Mouse (Mus musculus): ENCODE measurements around the gene Olfr1349. TPM values are rescaled to one million over a fixed set of nuclear protein-coding genes. Genes with fewer than 3 reads are reported as not detected.
"Not testable (repeated sequence)": the region's sequence is repeated elsewhere in the genome, so short reads cannot be mapped to it uniquely, and the experiment has no call there.

Olfr1349 gene
- total RNA-seq (2021): not detected
- not detected in 2 replicates for polyA plus RNA-seq (2012; rRNA removed)
- long read RNA-seq: 0 reads

- no peak for DNase-seq
Observed at GRCm38 (mm10) chr7:6522850-6523249, at the start of gene Olfr1349. TSS of gene Olfr1349 (minus strand) at chr7:6522950.

- no peak for DNase-seq
Observed at GRCm38 (mm10) chr7:6564541-6564940, 41.8 kb upstream of the Olfr1349 start, which contains the start of gene Olfr1350. TSS of gene Olfr1350 (plus strand) at chr7:6564841.

- no peak for DNase-seq
Observed at GRCm38 (mm10) chr7:6526141-6526540, 3.4 kb upstream of the Olfr1349 start.

- DNase-seq: no peak
Observed at GRCm38 (mm10) chr7:6525001-6525400, 2.3 kb upstream of the Olfr1349 start.

- DNase-seq: no peak
Observed at GRCm38 (mm10) chr7:6521666-6522065, 1.1 kb downstream of the Olfr1349 start.

GRCm38 (mm10) chr7:6508648-6509047 is 14.1 kb downstream of the Olfr1349 start, which contains the start of gene Olfr1348:
TSS of gene Olfr1348 (minus strand) at chr7:6508748.
- no peak for DNase-seq

- no peak for DNase-seq
Observed at GRCm38 (mm10) chr7:6499655-6500054, 23.1 kb downstream of the Olfr1349 start, which contains the start of gene Olfr1347. TSS of gene Olfr1347 (minus strand) at chr7:6499755.

DNA sequence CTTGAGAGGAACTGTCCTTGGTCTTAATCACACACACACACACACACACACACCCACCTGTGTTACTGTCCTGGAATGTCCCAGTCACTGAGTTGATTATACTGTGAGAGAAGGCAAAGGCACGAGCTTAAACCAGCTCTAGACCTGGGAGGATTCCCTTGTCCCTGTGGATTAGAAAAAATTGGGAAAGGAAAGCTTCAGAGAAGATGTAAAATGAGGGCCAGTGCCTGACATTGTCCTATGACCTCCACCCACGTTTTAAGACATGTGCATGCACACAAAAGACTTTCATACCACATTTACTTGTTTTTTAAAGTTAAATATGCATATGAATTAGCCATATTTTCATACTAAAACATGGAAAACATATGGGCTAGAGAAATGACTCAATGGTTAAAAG is 35.9 kb downstream of the Olfr1349 start, which contains the start of gene Olfr5:
TSS of gene Olfr5 (minus strand) at position 101 of the 400 bp plus-strand sequence.
- DNase-seq: no peak

GRCm38 (mm10) chr7:6477633-6478032 is 45.1 kb downstream of the Olfr1349 start:
- DNase-seq: not testable (repeated sequence)

DNA sequence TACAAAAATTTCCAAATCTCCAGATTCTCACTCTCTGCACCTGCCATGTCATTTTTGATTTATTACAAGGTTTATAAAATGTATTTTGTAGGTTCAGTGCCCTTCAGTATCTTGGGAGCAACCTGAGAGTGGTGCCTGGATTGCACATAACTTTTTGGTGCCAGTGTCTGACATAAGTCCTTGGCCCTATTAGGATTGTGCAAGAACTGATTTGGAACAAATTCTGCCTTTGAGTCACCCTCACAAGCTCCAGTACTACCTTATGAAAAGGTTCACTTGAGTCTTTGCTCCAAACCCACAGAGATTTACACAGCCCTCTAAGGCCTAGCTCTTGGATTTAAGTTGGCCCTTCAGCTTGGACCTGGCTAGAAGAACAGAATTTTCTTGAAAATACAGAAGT is 55.8 kb downstream of the Olfr1349 start, which contains the start of gene Olfr1346:
TSS of gene Olfr1346 (plus strand) at position 151 of the 400 bp plus-strand sequence.
- peak; percentile 15 for DNase-seq

Other genes starting within 250 kb of the Olfr1349 start
- gene Zfp667, start 236.4 kb downstream of the Olfr1349 start, total RNA-seq (2021): 1 to 10 TPM; 6.5 to 6.6 TPM
- gene Zfp667, start 236.4 kb downstream of the Olfr1349 start, polyA plus RNA-seq (2012; rRNA removed): 0.37 and 0.45 TPM in 2 replicates
- 1 to 10 TPM; 2.5 to 3.5 TPM for gene Zfp583, start 191.7 kb downstream of the Olfr1349 start, total RNA-seq (2021)
- 0.52 and 1.5 TPM in 2 replicates for gene Zfp583, start 191.7 kb downstream of the Olfr1349 start, polyA plus RNA-seq (2012; rRNA removed)
- 1 to 10 TPM in 1 of 2 experiments, under 1 TPM in 1; 0.58 to 1.0 TPM for gene Gm3854, start 179.2 kb downstream of the Olfr1349 start, total RNA-seq (2021)
- 0.06 TPM in 1 of 2 replicates, not detected in the other for gene Gm3854, start 179.2 kb downstream of the Olfr1349 start, polyA plus RNA-seq (2012; rRNA removed)
- 1 to 10 TPM; 1.9 to 3.0 TPM for gene Zfp78, start 159.7 kb downstream of the Olfr1349 start, total RNA-seq (2021)
- gene Zfp78, start 159.7 kb downstream of the Olfr1349 start, polyA plus RNA-seq (2012; rRNA removed): 0.02 and 0.20 TPM in 2 replicates
- 1 to 10 TPM; 1.4 to 2.5 TPM for gene Zfp28, start 139.7 kb downstream of the Olfr1349 start, total RNA-seq (2021)
- gene Zfp28, start 139.7 kb downstream of the Olfr1349 start, polyA plus RNA-seq (2012; rRNA removed): 1.1 and 1.3 TPM in 2 replicates
- gene Smim17, start 124.2 kb downstream of the Olfr1349 start, total RNA-seq (2021): under 1 TPM; 0.37 to 0.97 TPM
- 0.03 TPM in 2 replicates for gene Smim17, start 124.2 kb downstream of the Olfr1349 start, polyA plus RNA-seq (2012; rRNA removed)
- not detected for gene Gm20715, start 112.7 kb downstream of the Olfr1349 start, total RNA-seq (2021)
- not detected in 2 replicates for gene Gm20715, start 112.7 kb downstream of the Olfr1349 start, polyA plus RNA-seq (2012; rRNA removed)
- not detected for gene Olfr1344, start 84.3 kb downstream of the Olfr1349 start, total RNA-seq (2021)
- gene Olfr1344, start 84.3 kb downstream of the Olfr1349 start, polyA plus RNA-seq (2012; rRNA removed): 0.34 and 0.76 TPM in 2 replicates
- not detected for gene Olfr1336, start 66.8 kb downstream of the Olfr1349 start, total RNA-seq (2021)
- gene Olfr1336, start 66.8 kb downstream of the Olfr1349 start, polyA plus RNA-seq (2012; rRNA removed): not detected in 2 replicates
- not detected for gene Olfr1346, start 55.8 kb downstream of the Olfr1349 start, total RNA-seq (2021)
- not detected in 2 replicates for gene Olfr1346, start 55.8 kb downstream of the Olfr1349 start, polyA plus RNA-seq (2012; rRNA removed)
- not detected for gene Olfr5, start 36.0 kb downstream of the Olfr1349 start, total RNA-seq (2021)
- gene Olfr5, start 36.0 kb downstream of the Olfr1349 start, polyA plus RNA-seq (2012; rRNA removed): not detected in 2 replicates
- gene Olfr1347, start 23.2 kb downstream of the Olfr1349 start, total RNA-seq (2021): not detected
- not detected in 2 replicates for gene Olfr1347, start 23.2 kb downstream of the Olfr1349 start, polyA plus RNA-seq (2012; rRNA removed)
- not detected for gene Olfr1348, start 14.2 kb downstream of the Olfr1349 start, total RNA-seq (2021)
- gene Olfr1348, start 14.2 kb downstream of the Olfr1349 start, polyA plus RNA-seq (2012; rRNA removed): not detected in 2 replicates
- gene Olfr1350, start 41.9 kb upstream of the Olfr1349 start, total RNA-seq (2021): not detected
- gene Olfr1350, start 41.9 kb upstream of the Olfr1349 start, polyA plus RNA-seq (2012; rRNA removed): not detected in 2 replicates
- 1 to 10 TPM; 3.2 to 4.3 TPM for gene Zim1, start 173.5 kb upstream of the Olfr1349 start, total RNA-seq (2021)
- 0.29 and 0.36 TPM in 2 replicates for gene Zim1, start 173.5 kb upstream of the Olfr1349 start, polyA plus RNA-seq (2012; rRNA removed)
- 10 to 100 TPM; 41.3 to 41.5 TPM for gene Peg3, start 207.5 kb upstream of the Olfr1349 start, total RNA-seq (2021)
- gene Peg3, start 207.5 kb upstream of the Olfr1349 start, polyA plus RNA-seq (2012; rRNA removed): 2.7 and 3.0 TPM in 2 replicates
- 1 to 10 TPM; 1.2 to 1.4 TPM for gene Usp29, start 207.6 kb upstream of the Olfr1349 start, total RNA-seq (2021)
- 0.08 and 0.31 TPM in 2 replicates for gene Usp29, start 207.6 kb upstream of the Olfr1349 start, polyA plus RNA-seq (2012; rRNA removed)